Mouse (Mus musculus) intestine, embryonic 14.5 days (tissue): ENCODE data around the gene Fam20a. TPM values are rescaled to one million over a fixed set of nuclear protein-coding genes. Genes with fewer than 3 reads are reported as not detected.

Experiments
- ATAC-seq: fragments of 200-750 bp; cut with Nextera tagmentation; replicated peaks from 2 replicates; pipeline ENCODE4 v1.8.0; 2017; ENCODE audit warnings: low read depth, moderate number of reproducible peaks, moderate TSS enrichment, moderate library complexity; ENCODE audit not compliant: low FRiP score, low TSS enrichment
- DNase-seq: peaks from one replicate; pipeline ENCODE4 v3.0.0-alpha.2; 2018; ENCODE audit warnings: low spot score
- H3K27ac ChIP-seq: fragments of 300-500 bp; sonication (generic); 2 replicates; pipeline ENCODE4 v1.5.1; 2014; ENCODE audit warnings: low read depth, mild to moderate bottlenecking, control low read depth
- H3K27me3 ChIP-seq: fragments of 300-500 bp; sonication (generic); replicated peaks from 2 replicates; pipeline ENCODE4 v1.6.1; 2014; ENCODE audit warnings: low read length, control low read depth; ENCODE audit not compliant: control insufficient read depth, insufficient read depth
- H3K36me3 ChIP-seq: fragments of 300-500 bp; sonication (generic); 2 replicates; pipeline ENCODE4 v1.6.1; 2014; ENCODE audit warnings: low read length, control low read depth; ENCODE audit not compliant: control insufficient read depth, insufficient read depth
- H3K4me1 ChIP-seq: fragments of 300-500 bp; sonication (generic); replicated peaks from 2 replicates; pipeline ENCODE4 v1.6.1; 2014; ENCODE audit warnings: low read length, control low read depth, mixed read lengths; ENCODE audit not compliant: control insufficient read depth, insufficient read depth
- H3K4me2 ChIP-seq: fragments of 300-500 bp; sonication (generic); 2 replicates; pipeline ENCODE4 v1.6.1; 2014; ENCODE audit warnings: low read length
- H3K4me3 ChIP-seq: fragments of 300-500 bp; sonication (generic); 2 replicates; pipeline ENCODE4 v1.5.1; 2014; ENCODE audit warnings: low read depth, low read length, control low read depth, mixed read lengths
- H3K9ac ChIP-seq: fragments of 300-500 bp; sonication (generic); 2 replicates; pipeline ENCODE4 v1.6.1; 2014; ENCODE audit warnings: mild to moderate bottlenecking, low read length
- H3K9me3 ChIP-seq: fragments of 300-500 bp; sonication (generic); 2 replicates; pipeline ENCODE4 v1.6.1; 2016; ENCODE audit warnings: low read length, control low read depth; ENCODE audit not compliant: control insufficient read depth
- WGBS: fragments of 180-500 bp; shearing (Covaris S2); extraction: QIAGEN DNeasy Blood & Tissue Kit; methylation state at CpG from one replicate; pipeline ENCODE4 v1.1.7; 2014; 5-methylcytosine and 5-hydroxymethylcytosine counted together
- polyA plus RNA-seq: library from polyadenylated mRNA; unstranded; fragments of >200 nt; fragmentation: Nextera tagmentation; extraction: Ambion mirVana; gene quantifications from 2 replicates; pipeline ENCODE4 v1.2.1, GENCODE M21; 2014

Fam20a gene
- polyA plus RNA-seq, 1 experiment from 2014 or later = 1.7 TPM

DNA sequence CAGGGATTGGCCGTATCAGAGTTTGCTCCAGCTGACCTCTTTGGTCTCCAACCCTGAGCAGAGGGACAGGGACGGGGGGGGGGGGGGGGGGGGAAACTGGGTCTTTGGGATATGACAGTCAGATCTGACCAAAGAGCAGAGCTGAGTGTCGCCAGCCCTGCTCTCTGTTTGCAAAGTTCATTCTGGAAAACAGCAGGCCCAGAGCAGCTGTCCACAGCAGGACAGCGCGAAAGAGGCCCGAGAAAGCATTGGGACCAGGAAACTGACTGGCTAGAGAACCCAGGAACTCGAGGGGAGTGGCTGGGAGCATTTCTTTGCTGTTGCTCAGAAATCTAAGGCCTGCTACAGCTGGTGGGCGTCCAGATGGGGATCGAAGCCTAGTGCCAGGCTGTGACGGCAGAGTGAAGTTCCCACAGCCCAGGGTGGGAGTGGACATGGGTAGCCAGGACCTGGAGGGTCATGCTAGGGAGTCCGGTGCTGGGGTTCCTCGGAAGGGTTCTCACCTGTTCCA is 1.2 kb downstream of the Fam20a start:
- H3K9ac ChIP-seq = peak overlapping the region; percentile 25
- no peaks in the 10 kb centered on the region for H3K9me3 ChIP-seq
- no peak overlapping the region for H3K27ac ChIP-seq
- DNase-seq (peak; percentile 73), ATAC-seq (peak; percentile 75; the same call in 1 of the 2 replicates)
- peaks cover 13% of the 10 kb centered on the region for H3K4me1 ChIP-seq
- H3K27me3 ChIP-seq = 0 out of 2 replicates have a peak, but pooled peaks cover 3% of the 10 kb centered on the region
- peak overlapping the region; percentile 91 for H3K4me2 ChIP-seq
- WGBS = 18% methylated on average over 12 of the region's 12 CpGs
- peak overlapping the region; percentile 35 for H3K4me3 ChIP-seq
- H3K36me3 ChIP-seq = no peaks in the 10 kb centered on the region

GRCm38 (mm10) chr11:109719399-109719798 is 2.7 kb downstream of the Fam20a start:
- Histone ChIP-seq H3K36me3 (no peaks in the 10 kb centered on the region), H3K9ac (no peak overlapping the region), H3K4me3 (no peak overlapping the region), H3K27me3 (0 out of 2 replicates have a peak, but pooled peaks cover 3% of the 10 kb centered on the region), H3K9me3 (no peaks in the 10 kb centered on the region), H3K4me1 (peaks cover 13% of the 10 kb centered on the region), H3K4me2 (no peak overlapping the region), H3K27ac (no peak overlapping the region)
- 80% methylated on average over 3 of the region's 3 CpGs for WGBS
- ATAC-seq (no peak), DNase-seq (no peak)

GRCm38 (mm10) chr11:109717966-109718895 is 3.8 kb downstream of the Fam20a start:
- H3K36me3 ChIP-seq = no peaks in the 10 kb centered on the region
- no peak overlapping the region for H3K4me2 ChIP-seq
- H3K9me3 ChIP-seq = no peaks in the 10 kb centered on the region
- ATAC-seq = no peak
- no peak overlapping the region for H3K4me3 ChIP-seq
- H3K9ac ChIP-seq = no peak overlapping the region
- no peak for DNase-seq
- H3K4me1 ChIP-seq = peaks cover 13% of the 10 kb centered on the region
- WGBS = 90% methylated on average over 15 of the region's 15 CpGs
- no peak overlapping the region for H3K27ac ChIP-seq
- 0 out of 2 replicates have a peak, but pooled peaks cover 3% of the 10 kb centered on the region for H3K27me3 ChIP-seq

GRCm38 (mm10) chr11:109717448-109717847 is 4.6 kb downstream of the Fam20a start:
- WGBS = 81% methylated on average over 5 of the region's 5 CpGs
- Histone ChIP-seq H3K36me3 (no peaks in the 10 kb centered on the region), H3K4me1 (peaks cover 13% of the 10 kb centered on the region), H3K9me3 (no peaks in the 10 kb centered on the region), H3K9ac (no peak overlapping the region), H3K27ac (no peak overlapping the region), H3K27me3 (0 out of 2 replicates have a peak, but pooled peaks cover 3% of the 10 kb centered on the region), H3K4me3 (no peak overlapping the region), H3K4me2 (no peak overlapping the region)
- DNase-seq (no peak), ATAC-seq (no peak)

- no peaks in the 10 kb centered on the region for H3K9me3 ChIP-seq
- H3K9ac ChIP-seq = no peak overlapping the region
- no peaks in the 10 kb centered on the region for H3K27me3 ChIP-seq
- WGBS = 71% methylated on average over 7 of the region's 7 CpGs
- DNase-seq (no peak), ATAC-seq (no peak)
- peaks cover 9% of the 10 kb centered on the region for H3K4me1 ChIP-seq
- H3K4me2 ChIP-seq = no peak overlapping the region
- no peaks in the 10 kb centered on the region for H3K36me3 ChIP-seq
- H3K4me3 ChIP-seq = no peak overlapping the region
- H3K27ac ChIP-seq = no peak overlapping the region
These were observed 5.1 kb downstream of the Fam20a start for GRCm38 (mm10) chr11:109716981-109717380.

GRCm38 (mm10) chr11:109715311-109715781 is 6.7 kb downstream of the Fam20a start:
- no peaks in the 10 kb centered on the region for H3K9me3 ChIP-seq
- 89% methylated on average over 12 of the region's 12 CpGs for WGBS
- no peaks in the 10 kb centered on the region for H3K36me3 ChIP-seq
- ATAC-seq (no peak), DNase-seq (no peak)
- H3K9ac ChIP-seq = no peak overlapping the region
- H3K27me3 ChIP-seq = no peaks in the 10 kb centered on the region
- H3K4me1 ChIP-seq = no peaks in the 10 kb centered on the region
- no peak overlapping the region for H3K4me2 ChIP-seq
- no peak overlapping the region for H3K4me3 ChIP-seq
- H3K27ac ChIP-seq = no peak overlapping the region

DNA sequence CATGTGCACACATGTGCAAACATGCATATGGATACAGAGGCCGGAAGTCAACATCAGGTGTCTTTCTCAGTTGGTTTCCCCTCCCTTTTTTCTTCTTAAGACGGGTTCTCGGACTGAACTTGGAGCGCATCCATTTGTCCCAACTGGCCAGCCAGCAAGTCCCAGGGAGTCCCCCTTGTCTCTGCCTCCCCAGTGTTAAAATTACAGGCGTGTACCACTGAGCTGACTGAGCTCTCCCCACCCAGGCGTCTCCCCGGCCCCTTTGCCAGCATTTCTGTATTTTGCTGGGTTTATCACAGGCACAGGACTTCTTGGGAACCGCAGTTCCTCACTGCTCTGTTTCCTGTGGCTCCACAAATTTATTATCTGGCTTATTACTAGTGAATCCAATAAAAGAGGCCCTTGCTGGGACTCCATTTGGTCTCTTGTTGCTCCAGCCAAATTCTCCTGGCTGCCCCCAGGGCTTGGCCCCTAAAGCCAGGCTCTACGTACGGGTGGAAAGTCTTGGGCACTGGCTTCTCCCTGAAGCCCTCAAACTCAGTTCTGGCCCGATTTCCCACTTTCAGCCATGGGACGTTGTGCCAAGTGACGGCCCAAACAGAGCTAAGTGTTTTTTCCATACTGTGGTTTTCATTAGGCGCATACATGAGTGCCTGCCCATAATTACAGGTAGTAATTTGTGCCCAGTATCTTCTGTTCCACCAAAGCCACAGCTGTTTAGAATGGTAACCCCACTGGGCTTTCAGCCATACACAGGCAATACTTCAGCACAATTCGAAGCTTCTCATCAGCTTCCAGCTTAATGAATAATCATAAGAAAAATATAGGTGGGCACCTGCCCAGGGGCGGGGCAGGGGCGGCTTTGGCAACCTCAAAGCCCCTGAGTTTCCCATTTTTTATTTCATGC is 7.5 kb downstream of the Fam20a start:
- Histone ChIP-seq H3K4me1 (no peaks in the 10 kb centered on the region), H3K4me3 (no peak overlapping the region), H3K9ac (no peak overlapping the region), H3K27ac (no peak overlapping the region), H3K27me3 (no peaks in the 10 kb centered on the region), H3K9me3 (no peaks in the 10 kb centered on the region), H3K4me2 (no peak overlapping the region), H3K36me3 (no peaks in the 10 kb centered on the region)
- ATAC-seq = no peak
- WGBS = 87% methylated on average over 17 of the region's 17 CpGs
- DNase-seq = no peak

DNA sequence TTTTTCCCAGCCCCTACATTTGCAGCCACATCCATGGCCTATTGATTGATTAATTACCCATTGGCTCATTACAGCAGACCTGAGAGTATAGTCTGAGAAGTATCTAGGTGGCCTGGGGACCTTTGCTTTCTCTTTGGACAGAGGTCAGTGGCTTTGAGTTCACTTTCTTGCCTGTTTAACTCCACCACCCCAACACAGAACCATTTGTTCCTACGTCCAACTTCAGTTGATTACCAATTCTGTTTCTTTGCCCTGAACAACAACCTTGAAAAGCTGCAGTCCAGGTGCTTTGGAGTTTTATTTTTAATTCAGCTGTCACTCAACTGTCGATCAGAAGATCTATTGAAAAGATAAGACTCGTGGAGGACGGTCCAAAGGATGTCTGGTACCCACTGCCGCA is 12.6 kb downstream of the Fam20a start:
- no peak overlapping the region for H3K9ac ChIP-seq
- H3K27me3 ChIP-seq = no peaks in the 10 kb centered on the region
- DNase-seq (no peak), ATAC-seq (no peak)
- WGBS = 85% methylated on average over 5 of the region's 5 CpGs
- H3K36me3 ChIP-seq = no peaks in the 10 kb centered on the region
- H3K9me3 ChIP-seq = no peaks in the 10 kb centered on the region
- no peak overlapping the region for H3K27ac ChIP-seq
- no peak overlapping the region for H3K4me2 ChIP-seq
- H3K4me3 ChIP-seq = no peak overlapping the region
- H3K4me1 ChIP-seq = no peaks in the 10 kb centered on the region
